Mouse (Mus musculus) urinary bladder, adult 18-20 months (tissue): ENCODE results near the gene Abtb2.
"Not testable (repeated sequence)": the region's sequence is repeated elsewhere in the genome, so short reads cannot be mapped to it uniquely, and the experiment has no call there.

Source experiments
- DNase-seq, 2 experiments: peaks; one replicate each; pipeline ENCODE4 v3.0.0; 2022; ENCODE audit warnings: low spot score in 2 of 2, mixed read lengths in 2 of 2

Abtb2 gene

DNA sequence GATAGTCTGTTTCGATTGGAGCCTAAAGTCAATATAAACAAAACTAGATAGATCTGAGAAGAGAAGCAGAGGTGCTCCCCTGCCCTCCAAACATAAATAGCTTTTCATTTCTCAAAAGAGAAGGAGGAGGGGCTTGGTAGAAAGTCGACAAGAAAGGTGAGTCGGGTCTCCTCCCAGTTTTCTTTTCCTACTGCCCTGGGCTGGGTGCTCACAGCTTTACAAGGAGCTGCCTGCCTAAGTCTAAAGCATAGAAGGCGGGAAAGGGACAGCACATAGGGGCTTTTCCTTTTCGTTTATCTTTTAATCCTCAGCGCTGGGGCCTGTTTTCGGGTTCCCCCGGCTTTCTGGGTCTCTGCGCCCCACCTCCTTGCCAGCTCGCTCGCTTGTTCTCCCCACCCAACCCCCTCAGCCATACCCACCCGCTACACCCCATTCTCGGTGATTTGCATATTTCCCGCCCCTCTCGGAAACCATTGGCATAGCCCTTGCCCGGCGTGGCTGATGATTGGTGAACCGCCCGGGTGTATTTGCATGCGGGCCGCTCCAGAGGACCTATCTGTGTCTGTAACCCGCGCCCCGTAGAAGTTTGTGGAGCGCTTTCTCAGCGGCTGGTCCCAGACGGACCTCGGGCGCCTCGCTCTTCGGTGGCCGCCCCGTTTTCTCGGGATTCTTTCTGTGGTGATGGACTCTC lies at the start of gene Abtb2:
TSS of gene Abtb2 (plus strand) at position 579 of the 691 bp plus-strand sequence.
- DNase-seq: peak; percentile 79 to 90

DNA sequence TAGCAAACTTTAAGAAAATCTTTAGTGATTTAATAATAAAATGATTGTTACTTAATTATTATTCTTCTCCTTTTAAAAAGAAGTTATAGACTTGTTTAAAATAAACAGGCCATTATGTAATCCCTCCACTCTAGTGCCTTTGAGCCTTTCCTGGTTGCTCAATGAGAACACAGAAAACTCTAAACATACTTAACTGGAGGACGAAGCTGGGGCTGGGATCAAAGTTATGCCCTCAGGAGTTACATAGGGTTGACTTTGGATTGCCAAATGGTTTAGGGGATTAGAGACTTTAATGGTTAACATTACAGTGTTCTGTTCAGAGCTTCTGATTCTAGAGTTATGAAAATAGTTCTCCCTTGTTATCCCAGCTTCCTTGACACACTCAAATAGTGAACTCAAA lies 49.6 kb upstream of the Abtb2 start:
- DNase-seq: no peak

DNA sequence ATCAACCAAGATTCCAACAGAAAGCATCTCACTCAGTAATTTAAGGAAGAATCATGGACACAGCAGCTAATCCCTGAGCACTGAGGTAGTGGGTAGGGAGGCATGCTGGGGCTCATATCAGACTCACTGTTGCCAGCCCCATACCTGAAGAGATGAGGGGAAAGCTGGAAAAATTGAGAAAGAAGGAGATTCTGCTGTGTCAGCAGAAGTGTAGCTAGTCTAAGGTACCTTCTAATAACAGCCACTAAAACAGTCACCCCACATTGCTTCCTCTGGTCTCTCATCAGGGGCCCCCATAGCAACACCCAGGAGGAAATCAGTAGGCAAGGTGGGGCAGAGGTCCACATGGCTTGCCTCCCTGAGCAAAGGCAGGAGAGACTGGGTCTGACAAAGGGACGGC lies 40.5 kb upstream of the Abtb2 start:
- no peak for DNase-seq

DNA sequence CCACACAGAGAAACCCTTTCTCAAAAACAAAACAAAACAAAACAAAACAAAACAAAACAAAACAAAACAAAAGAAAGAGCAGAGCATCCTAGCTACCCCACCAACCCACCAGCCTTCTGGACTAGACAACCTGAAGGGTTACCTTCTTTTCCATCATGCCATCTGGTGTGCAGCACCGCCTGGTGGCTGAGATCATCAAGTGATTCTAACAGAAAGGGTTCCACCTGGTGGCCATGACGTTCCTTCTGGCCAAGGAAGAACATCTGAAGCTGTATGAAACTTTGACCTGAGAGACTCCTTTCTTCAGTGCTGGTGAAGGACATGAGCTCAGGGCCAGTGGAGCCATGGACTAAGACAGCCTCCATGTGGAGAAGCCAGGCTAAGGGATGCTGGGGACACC lies 19.0 kb upstream of the Abtb2 start:
- peak; percentile 37 to 55 for DNase-seq

DNA sequence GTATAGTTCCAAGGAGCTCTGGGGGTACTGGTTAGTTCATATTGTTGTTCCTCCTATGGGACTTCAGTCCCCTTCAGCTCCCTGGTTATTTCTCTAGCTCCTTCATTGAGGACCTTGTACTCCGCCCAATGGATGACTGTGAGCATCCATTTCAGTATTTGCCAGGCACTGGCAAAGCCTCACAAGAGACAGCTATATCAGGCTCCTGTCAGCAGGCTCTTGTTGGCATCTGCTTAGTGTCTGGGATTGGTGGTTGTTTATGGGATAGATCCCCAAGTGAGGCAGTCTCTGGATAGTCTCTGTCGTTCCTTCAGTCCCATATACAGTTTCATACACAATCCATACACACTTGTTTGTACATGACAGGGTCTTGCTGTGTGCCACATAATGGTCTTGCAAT lies 15.8 kb upstream of the Abtb2 start:
- DNase-seq: not testable (repeated sequence)

DNA sequence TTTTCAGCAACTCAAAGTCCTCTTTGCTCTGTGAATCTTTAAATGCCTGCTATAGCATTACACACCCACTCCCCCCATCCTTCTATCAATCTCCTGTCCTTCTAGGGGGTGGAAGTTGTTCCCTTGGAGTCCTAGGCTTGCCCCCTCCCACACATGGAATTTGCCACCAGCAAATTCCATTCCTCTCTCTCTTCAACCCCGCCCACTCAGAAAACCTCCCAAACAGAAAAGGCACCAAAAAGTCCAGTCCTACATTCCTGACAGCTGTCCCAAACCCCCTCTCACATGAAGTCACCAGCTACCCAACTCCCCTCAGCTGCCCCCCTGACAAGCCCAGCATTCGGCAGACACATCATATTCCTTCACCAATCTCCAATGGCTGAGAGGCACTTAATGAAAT lies 12.1 kb upstream of the Abtb2 start:
- DNase-seq: no peak

DNA sequence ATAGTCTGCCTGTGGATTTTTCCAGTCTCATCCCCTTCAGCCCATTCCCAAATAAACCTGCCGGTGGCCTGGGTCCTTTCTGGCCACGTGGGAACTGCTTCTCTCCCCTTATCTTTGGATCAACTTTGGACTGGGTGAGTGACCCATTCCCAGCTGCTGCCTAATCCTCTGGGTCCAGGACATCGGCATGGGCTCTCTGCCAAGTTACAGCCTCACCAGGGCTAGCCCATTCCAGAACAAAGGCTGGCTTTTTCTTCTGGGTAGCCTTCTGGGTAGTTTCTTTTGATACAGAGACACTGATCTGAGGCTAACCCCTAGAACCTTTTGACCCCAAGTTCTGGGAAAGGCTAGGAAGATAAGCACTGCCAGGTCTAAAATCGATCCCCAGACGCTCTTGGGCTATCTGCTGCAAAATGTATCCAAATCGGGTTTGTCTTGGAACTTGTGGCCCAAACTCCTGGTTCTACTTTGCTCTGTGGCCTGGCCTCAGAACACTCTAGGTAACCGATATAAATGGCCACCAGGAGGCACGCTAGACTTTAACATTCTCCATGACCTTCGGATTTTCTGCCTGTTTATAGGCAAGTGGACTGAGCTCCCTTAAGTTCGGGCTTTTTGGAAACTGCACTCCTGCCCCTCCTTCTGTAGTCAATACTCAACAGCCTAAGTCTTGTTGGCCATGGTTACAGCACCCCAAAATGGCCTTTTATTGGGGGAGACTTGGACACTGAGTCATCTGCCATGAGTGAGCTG lies 9.8 kb upstream of the Abtb2 start:
- DNase-seq: no peak

DNA sequence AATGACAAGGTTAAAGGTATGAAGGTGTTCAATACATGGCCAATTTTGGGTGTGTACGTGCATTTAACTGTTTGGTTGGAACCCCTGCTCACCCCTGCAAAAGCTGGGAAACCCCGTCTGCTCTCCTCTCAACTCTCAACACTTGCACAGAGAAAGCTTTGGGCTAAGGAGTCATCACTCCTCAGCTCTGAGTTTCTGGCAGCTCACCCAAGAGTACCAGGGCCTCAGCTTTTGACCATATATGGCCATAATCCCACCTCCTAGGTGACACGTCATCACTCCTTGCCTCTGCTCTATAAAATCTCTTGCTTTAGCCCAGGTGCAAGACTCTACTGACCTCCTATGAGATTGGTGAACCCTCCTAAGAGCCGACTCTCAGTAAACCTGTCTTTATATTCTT lies 5.2 kb upstream of the Abtb2 start:
- no peak for DNase-seq

DNA sequence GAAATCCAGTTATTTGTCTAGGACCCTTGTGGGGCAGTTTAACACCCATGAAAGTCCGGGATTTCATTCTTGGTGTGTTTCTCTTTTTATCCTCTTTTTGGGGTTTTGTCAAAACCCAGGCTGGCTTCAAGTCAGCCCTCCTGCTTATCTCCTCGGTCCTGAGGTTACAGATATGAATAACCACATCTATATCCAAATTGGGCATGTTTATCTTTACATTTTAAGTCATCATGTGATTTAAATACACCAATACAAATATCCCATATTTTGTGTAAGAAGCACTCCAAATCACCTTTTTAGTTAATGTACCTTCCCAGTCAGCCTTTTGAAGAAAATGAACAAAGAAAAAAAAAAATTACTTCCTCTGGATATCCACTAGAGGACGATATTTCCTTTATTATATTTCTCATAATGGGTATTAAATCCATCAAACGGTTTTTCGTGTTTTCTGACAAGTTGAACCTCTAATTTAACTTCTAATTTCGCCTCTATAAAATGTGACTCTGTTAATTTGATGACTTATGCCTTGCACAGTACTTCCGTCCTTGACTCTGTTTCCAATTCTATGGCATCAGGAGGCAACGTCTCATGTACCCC lies 1.6 kb upstream of the Abtb2 start:
- DNase-seq: no peak

DNA sequence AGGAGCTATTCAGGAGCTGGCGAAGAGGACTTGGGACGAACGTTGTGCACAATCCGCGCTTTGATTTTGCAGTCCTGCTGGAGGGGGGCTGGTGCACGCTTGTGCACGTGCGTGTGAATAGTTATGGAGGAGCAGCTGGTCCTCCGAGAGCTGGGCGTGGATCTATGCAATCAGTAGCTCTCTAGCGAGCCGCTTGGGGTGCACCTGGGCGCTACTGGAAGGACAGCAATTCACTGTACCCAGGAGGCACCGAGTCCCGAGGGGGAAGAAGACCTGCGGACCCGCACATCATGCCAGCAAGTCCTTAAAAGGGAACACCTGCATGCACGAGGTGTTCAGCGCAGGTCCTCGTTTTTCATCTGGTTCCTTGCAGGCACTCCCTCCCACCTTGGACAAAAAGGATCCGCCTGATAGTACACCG lies 929 bp upstream of the Abtb2 start:
- DNase-seq: peak in 1 of 2 experiments; percentile 39

DNA sequence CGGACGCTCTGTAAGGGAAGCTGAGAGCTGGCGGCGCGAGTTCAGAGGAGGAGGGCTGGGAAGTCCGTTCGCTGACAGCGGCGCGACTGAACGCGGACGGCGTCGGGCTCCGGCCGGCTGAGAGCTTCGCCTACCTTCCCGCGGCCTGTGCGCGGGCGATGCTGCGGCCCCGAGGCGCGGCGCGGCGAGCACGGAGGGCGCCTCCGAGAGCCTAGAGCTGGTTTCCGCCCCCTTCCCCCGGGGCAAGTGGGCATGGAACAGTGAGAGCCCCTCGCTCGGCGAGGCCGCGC lies 258 bp downstream of the Abtb2 start:
- DNase-seq: no peak

DNA sequence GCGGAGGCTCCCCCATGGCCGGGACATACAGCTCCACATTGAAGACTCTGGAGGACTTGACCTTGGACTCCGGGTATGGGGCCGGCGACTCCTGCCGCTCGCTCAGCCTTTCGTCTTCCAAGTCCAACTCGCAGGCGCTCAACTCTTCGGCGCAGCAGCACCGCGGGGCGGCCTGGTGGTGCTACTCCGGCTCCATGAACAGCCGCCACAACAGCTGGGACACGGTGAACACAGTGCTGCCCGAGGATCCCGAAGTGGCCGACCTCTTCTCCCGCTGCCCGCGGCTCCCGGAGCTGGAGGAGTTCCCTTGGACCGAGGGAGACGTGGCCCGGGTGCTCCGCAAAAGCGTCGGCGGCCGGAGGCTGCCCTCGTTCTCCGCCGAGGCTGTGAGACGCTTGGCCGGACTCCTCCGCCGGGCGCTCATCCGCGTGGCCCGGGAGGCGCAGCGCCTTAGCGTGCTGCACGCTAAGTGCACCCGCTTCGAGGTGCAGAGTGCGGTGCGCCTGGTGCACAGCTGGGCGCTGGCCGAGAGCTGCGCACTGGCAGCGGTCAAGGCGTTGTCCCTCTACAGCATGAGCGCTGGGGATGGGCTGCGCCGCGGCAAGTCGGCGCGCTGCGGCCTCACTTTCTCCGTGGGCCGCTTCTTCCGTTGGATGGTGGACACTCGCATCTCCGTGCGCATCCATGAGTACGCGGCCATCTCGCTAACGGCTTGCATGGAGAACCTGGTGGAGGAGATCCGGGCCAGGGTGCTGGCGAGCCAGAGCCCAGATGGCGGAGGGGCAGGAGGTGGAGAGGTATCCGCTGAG lies 807 bp downstream of the Abtb2 start:
- DNase-seq: peak; percentile 30 to 58

DNA sequence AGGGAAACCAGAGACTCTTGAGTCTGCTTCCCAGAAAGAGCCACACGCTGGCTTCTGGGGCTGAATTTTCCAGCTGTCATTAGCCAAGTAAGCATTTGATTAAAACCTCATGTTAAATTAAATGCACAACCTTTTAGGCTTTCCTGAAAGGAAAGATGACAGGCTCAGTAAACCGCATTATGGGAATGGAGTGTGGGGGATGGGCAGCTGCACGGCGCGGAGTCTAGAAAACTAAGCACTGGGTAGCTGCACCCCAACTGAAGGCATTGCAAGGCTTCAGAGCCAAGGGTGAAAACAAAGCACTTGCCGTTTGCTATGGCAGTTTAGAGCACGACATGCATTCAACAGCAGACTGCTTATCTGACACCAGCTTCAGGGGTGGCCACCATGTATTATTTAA lies 2.1 kb downstream of the Abtb2 start:
- no peak for DNase-seq

DNA sequence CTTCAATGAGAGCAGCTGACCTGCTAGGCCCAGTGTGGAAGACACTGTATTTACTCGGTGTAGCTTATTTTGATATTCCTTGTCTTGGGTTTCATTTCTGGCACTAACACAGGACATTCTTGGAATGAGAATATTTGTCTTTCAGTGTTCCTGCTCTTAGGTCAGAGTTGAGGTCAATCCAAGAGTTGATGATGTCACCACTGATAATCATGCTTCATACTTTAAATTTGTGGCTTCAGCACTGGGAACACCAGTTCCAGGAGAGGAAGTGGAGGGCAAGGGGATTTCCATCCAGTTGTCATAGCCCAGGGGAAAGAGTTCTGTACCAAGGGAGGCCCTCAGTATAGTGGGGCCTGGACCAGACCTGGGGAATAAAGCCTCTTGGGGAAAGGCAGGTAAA lies 3.6 kb downstream of the Abtb2 start:
- DNase-seq: no peak

DNA sequence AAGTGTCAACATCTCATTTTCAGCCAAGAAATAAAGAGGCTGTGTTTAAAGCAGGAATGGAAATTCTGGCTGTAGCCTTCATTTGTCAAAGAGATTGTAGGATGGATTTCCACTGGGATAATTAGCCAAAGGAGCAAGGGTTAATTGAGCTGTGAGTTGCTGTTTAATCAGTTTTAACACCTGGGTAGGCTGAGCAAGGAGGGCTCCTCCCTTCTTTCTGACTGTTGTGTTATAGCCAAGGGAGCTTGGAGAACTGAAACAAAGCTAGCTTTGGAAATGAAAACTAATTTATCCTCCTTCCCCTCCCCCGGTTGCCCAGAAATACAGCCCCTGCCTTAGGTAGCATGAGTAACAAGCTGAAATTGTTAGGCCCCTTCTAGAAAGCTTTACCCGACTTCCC lies 6.2 kb downstream of the Abtb2 start:
- no peak for DNase-seq

DNA sequence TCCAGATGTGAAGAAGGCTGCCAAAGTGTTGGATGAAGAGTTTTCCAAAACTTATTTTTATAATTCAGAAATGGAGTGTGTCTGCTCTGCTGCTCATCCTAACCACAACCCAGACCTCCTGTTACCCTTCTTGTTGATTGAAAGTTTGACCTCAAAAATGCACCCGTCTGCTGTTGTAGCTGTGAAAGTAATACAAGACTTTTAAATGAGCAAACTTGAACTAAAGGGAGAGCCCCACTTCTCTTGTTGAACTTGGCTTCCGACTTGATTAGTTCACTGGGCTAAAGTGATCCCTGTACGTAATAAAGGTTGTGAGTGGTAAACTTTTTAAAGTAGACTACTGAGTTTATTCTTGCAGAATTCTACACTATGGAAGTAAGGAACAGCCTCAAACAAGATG lies 10.3 kb downstream of the Abtb2 start:
- no peak for DNase-seq

DNA sequence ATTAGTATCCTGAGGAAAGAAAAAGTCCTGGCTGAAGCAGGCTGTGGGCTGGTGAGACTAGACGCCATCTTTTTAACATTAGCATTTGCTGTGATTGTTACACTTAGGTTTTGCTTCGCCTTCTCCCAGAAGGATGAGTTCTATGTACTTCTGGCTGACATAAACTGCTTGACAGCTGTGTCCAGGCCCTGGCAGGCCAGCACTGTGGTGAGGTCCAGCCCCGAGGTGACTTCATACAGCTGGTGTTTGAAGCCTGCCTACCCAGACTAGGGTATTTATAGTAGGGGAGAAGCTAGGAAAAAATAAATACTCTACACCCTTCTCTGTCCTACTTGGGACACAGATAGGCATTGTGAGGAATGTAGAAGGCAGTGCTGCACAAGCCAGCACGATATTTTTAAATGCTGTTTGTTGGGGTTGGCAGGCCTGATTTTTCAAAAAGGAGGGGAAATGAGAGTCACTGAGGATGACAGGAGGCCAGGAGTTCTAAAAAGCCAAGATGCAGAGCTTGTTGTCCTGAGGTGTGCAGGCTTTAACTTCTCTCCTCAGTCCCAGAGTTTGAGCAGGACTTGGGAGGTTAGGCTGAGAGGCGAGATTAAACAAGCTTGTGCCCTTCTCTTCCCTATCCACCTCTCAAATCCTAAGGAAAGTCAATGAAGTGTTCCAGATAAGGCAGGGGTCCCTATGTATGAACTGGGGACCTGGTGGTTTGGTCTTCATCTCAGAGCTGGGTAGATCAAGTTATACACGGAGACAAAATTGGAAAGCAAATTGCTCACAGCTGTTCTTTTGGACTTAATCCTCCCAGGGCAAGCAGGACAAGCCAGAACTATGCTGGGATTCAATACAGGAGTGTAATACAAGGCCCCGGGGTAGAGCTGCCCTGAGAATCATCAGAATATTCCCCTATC lies 11.9 kb downstream of the Abtb2 start:
- DNase-seq: peak in 1 of 2 experiments; percentile 24

DNA sequence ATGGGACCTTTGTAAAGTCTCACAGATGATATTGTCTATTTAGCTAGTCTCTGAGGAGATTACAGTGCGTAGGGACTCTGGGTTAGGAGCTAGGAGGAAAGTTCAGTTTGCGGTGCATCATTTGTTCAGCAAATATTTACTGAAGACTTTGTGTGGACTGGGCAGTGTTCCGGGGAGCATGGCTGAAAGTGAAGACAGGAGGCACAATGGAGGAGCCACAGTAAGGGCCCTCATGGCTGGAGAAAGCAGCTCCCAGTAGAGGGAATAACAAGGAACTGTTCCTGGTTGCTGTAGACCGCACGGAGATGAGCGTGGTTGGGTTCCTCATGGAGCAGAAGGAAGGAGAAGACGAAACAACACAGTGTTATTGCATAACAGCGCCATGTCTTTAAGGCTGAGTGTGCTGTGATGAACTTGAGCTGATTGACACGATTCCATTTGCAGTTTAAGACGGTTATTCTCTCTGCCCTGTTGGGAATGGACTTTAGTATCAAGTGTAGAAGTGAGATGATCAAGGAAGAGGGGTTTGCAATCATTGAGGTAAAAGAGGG lies 12.6 kb downstream of the Abtb2 start:
- DNase-seq: no peak

DNA sequence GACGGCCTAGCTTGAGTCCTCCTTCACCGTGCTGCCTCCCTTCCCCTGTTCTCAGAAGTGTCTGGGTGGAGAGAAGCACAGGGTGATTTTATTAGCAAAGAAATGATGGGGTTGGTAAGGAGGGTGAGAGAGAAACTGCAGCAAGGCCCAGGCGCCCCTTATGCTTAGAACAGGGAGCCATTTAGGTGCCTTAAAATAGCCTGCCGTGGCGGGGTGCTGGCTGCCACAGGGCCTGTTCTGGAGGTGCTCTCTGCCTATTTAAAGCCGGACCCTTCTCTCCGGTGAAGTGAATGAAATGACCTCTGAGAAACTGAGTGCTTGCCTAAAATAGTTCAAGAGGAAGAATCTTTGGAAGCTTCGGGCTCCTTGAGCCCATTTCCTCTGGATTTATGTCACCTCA lies 14.6 kb downstream of the Abtb2 start:
- no peak for DNase-seq

DNA sequence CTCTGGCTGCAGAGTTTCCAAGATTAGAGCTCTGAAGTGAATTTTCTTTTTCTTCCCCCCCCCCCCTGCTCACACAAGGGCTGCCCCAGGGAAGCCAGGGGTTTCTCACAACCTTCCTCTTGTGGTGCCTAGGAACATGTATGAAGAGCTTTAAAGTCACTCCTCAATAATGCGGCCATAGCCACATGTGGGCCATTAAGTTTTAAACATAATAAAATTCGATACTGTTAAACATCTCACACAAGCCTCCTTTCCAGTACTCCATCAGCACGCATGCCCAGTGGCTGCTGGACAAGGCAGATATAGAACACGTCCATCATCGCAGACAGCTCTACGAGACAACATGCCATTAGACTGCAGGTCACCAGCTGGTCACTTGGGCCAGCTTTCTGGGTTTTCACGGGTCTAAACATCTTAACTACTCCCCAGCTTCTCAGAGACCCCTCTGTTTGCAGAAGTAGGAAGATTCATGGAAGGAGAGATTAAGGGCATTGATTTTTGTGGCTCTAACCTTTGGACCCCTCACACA lies 15.3 kb downstream of the Abtb2 start:
- no peak for DNase-seq

DNA sequence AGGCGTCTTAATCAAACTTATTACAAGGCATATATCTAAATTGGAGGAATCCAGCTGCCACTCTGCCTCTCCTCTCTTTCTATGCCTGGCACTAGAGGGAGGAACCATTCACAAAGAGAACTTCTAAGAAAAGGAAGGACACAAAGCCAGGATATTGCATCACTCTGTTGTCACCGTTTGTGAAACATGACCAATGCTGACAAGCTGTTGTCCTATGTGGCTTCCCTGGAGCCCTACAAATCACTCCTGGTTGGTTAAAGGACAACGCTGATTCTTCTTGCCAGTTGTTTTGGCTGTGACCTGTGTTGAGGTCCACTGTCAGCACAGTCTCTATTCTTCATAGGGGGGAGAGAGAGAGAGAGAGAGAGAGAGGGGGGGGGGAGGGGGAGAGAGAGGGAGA lies 17.2 kb downstream of the Abtb2 start:
- no peak for DNase-seq
